Mouse (Mus musculus) mature B cell (primary cell): ENCODE measurements around the gene Lrrc72.
"Not testable (repeated sequence)": the region's sequence is repeated elsewhere in the genome, so short reads cannot be mapped to it uniquely, and the experiment has no call there.

Experiments
- in situ Hi-C: fragments of 300-500 bp; cut with MboI; formaldehyde crosslinking; loops from 2 replicates; pipeline ENCODE4 v1.14.3; 2019

Lrrc72 gene

DNA sequence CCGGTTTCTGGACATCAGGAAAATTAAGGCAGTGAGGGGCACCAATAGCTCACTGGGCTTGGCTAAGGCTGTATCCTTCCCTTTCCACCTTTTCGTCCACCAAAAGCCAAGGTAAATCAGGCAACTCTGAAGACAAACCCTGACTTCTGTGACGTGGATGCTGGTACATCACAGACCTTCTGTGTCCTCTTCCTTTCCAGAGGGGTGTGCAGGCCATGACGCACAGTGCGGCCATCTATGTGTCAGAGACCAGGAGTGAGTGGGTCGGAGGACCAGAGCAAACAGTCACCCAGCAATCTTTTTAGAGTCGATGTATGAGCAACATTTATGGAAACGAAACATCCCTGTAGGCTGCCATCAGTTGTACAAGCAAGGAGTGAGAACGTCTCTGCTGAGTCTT lies at the start of gene Lrrc72:
Gene Lrrc72 (minus strand): TSS at position 101 of the 400 bp plus-strand sequence.
- in situ Hi-C loops, result no loop called here

DNA sequence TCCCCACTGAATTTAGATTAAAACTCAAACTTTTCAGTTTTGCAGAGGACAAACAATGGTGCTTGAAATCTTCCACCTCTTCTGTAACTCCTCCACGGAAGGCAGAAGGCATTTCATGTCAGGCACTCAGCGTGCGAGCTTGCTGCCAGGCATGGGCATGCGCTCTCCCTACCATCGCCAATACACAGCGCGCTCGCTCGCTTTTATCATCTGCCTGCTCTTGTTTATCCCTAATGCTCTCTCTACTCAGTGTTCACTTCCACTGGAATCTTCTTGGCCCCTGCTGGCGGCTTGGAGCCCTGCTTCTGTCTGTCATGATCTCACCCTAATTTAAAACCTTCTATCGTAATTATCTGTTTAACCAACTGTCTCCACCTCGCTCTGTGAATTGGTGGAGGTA lies 49.1 kb upstream of the Lrrc72 start:
- in situ Hi-C loops, result no loop called here

DNA sequence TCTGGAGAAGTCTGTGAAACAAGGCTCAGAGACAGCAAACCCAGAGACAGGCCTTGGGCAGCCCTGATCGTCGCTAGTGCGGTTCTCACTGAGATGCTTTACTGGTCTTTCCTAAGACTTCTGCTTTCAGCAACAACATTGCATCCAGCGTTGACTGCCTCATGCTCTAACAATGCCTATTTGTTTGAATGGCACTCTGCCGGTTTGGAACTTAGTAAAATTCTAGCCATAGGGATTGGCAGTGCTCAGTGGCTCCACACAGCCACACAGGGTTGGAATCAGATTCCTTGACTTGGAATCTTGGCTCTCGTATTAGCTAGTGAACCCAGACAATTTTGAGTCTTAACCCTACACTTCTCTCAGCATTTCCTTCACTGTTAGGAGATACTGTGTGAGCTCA lies 38.1 kb upstream of the Lrrc72 start:
- in situ Hi-C loops, result no loop called here

DNA sequence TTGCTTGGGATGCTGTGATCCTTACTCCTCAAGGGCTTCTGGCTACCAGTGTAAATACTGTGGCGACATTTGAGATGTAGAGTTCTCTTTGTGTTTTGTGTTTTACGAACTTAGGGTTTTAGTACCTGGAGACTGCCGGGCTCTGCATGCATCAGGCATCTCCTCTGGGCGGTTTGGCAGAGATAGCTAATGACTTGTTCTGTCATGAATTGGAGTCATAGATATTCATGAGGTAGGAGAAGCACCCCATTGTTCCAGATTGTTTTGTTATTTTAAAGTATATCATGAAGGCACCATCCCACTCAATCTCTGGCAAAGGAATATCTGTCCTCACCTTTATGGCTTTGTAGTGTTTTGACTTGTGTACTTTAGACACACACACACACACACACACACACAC lies 37.3 kb upstream of the Lrrc72 start:
- in situ Hi-C loops, result no loop called here

DNA sequence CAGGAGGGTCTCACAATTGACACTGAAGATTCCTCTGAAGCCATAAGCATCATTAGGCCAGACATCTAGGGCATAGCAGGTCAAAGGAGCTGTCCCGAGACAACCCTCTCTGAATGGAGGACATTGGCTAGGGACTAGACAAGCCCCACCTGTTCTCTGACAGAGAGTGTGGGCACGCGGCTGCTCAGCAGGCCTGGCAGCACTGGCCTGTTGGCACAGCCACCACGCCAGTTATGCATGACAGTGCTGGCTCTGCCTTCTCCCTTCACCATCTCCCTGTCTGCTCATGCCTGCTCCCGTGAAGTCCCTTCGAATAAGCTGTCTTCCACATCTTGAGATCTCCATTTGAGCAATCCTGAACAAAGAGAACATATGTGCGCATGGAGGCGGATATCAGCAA lies 36.4 kb upstream of the Lrrc72 start:
- in situ Hi-C loops, result no loop called here

DNA sequence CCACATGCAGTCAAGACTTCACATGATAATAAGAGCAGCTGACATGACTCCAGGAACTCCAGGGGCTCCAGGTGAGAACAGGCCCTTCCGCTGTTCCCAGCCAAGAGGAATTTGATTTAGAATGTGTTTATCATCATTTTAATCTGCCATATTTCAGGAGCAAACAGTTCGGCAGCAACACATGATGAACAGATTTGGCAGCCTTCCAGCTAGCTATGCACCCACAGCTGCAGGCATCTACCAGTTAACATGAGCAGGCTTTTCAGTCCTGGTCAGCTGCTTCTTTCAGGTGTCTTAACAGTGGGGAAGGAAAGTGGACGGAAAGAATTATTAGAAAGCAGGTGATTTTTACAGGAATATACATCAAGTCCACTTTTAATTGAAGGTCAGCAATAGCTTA lies 21.6 kb upstream of the Lrrc72 start:
- in situ Hi-C loops, result no loop called here

DNA sequence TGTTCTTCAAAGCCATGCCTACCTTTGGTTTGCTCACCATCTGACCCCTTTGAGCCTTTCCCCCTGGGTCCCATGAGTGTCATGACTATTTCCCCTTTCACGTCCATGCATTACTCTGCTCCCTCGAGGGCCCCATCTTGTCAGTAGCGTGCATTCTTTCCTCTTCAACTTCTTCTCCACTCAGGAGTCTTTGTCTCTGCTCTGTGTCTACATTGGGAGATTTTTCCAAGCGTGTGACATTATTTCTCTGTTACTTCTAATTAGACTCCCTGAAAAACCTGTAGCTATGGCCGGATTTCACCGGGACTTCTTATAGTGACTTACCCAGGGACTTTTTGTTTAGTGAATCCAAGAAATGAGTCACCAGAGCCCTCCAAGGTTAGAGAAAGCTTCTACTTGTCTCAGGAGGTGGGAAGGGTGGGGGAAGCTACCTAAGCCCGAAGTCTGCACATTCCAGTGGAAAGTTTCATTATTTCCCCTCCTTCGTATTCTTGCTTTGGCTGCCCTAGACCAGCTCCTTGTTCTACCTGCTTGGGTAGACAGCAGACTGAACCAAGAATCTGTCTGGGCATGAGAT lies 14.6 kb upstream of the Lrrc72 start:
- in situ Hi-C loops, result no loop called here

DNA sequence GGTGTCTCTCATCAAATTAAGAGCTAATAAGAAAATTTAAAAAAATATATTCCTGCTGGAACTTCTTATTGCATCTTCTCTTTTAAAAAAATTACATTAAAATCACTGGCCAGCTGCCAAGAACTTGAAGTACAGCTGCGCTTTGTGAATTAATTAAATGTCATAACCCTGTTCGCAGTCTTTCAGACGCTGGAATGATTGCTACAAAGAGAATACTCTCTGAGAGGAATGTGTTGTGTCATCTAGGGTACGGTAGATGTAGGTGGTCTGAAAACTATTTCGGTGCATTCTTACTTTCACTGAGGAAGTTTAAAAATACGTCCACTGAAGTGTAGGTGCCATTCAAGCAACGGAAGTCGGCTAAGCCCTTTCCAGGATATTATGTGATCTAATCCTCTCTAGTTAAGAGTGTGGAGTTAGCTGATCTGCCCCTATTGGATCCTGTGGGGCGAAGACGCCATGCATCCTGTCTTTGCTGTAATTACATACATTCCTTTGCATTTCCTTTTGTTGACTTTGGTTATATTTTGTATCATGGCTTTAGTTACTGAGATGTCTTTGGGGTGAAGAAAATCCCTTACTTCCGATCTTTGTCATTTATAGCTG lies 9.0 kb upstream of the Lrrc72 start:
- in situ Hi-C loops, result no loop called here

DNA sequence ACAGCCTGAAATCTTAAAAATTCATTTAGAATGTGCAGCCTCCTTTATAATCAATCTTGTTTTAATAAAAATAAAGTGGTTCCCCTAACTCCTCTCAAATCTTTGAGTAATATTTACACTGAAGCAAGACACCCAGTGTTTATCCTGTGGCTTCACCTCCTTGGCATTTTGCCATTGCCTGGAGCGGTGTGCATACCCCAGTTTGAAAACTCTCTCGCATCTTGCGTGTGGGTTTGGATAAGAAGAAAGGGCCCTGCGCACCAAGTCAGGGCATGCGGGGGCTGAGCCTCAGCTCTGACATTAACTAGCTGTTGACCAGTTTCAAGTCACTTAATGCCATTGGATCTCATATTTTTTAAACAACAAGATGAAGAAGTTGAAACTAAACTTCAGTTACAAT lies 2.2 kb upstream of the Lrrc72 start:
- in situ Hi-C loops, result no loop called here

DNA sequence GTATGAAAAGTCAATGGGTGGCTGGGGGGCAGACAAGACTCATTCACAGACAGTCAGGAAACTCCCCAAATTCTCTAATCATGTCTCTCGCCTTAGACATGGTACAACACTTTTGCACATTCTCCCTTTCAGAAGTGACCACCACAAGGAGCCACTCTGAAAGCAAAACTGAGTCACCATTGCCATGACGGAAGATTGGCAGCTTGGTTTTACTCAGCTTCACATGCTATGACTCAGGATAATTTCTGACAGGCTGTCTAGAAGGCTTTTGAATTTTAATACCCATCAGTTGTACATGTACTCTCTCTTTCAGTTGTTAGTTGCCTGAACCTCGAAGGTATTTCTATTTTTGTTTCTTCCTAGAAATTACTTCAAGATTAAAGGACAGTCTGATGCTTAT lies 12.0 kb downstream of the Lrrc72 start:
- in situ Hi-C loops, result no loop called here

DNA sequence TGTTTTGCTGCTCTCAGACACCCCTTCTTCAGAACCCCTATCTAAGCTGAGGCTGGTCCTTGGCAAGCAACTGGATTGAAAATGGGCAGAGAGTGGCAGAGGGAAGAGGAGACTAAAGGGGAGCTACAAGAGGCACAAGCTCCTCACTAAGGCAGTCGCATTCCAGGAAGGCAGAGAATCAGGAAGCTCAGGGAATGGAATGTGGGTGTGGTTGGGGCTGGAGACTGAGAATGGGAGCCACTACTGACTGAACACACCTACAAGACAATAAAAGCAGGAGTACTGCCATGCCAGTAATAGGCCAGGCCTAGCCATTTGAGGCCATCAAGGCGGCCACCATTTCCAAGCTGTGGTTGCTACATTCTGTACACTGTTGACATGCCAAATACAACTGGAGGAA lies 21.8 kb downstream of the Lrrc72 start:
- in situ Hi-C loops, result no loop called here

DNA sequence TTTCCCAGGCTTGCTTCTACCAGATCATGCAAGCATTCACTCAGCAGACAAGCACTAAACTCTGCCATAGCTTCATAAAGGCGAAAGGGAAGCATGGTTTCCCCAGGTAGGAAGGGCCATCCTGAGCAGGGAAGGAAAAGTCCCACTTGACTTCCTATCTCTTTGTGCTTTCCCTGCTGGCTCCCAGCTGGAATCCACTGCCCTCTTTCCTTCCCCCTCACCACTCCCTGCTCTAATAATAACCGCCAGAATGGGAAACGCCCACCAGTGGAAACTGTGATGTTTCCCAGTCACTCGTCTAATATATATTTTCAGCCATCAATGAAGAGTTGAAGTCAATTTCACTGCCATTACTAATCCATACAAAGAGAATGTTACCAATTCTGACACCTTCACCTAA lies 28.8 kb downstream of the Lrrc72 start:
- in situ Hi-C loops, result no loop called here

DNA sequence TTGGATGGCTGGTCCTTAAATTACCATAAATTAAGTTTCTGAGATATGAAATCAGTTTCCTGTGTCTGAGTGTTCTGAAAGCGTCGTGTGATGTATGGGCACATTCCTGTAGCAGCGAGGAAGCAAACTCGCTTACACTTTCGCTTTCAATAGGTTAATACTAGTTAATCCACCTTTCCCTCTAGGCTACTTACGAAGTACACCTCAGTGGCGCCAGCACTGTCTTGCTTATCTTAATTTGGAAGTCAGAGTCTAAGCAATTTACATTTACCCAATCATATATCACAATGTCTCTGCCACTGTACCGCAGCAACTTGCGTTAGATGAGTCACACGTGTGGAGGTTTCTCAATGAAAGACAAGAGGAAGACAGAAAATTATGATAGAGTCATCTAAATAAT lies 36.3 kb downstream of the Lrrc72 start:
- in situ Hi-C loops, result loop anchor here (10.0 kb wide), 1 partner anchor 448 kb away; no protein-coding TSS in a partner anchor

DNA sequence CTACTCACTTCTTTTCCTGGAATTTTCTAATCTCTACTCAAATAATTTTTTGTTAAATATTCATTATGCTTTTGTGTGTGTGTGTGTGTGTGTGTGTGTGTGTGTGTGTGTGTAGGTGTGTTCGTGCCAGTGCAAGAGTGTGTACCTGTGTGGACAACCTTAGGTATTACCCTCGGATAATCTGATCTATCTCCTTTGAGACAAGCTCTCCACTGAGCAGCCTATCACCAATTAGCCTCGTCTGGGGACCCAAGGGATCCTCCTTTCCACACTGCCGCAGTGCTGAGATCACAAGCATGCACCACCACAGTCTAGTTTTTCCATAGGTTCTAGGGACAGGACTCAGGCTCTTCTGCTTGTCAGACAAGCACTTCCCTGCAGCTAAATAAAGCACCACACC lies 37.0 kb downstream of the Lrrc72 start:
- in situ Hi-C loops, result loop anchor here (10.0 kb wide), 1 partner anchor 449 kb away; no protein-coding TSS in a partner anchor

DNA sequence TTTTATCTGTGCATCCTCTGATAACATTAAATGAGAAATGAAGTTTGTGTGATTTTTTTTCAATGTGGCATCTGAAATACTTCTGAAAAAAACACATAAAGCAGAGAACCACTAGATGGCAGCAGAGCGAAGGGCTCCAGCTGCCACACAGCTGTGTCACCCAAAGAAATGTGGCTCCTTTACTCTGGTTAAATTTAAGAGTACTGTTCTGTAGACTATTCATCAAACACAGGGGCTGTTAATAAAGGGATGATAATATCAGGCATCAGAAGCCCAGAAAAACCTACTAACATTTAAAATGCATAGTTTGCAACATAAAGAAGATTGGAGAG lies 38.1 kb downstream of the Lrrc72 start:
- in situ Hi-C loops, result loop anchor here (10.0 kb wide), 1 partner anchor 450 kb away; no protein-coding TSS in a partner anchor

DNA sequence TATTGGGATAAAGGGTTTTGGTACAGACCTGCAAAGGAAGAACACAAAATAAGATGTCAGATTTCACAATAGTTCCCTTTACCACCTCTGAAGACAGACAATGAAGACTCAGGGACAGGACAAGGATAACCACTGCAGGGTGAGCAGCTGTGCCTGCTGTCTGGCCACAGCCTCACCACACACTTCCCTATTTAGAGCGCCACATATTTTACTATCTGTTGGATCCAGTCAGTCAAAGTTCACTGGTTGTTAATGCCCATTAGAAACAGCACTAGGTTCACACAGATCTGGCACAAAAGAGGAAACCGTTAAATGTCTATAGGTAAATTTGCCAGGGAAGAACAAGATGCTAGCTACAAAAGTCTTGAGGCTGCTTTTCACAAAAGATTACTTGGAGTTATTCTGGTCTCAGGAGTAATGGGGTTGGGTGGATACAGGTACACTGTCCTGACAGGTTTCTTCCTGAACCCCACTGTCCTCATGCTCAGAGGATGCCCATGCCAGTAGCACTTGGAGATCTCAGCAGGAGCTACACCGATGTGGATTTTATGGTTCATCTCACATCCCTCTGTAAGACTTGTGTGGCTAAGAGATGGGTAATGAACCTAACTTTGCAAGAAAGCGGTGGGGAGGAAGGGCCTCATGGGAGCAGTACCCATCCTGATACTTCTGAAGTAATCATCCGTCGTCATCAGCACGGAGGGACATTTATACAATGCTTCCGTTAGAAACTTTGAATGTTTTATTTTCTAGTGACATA lies 38.6 kb downstream of the Lrrc72 start:
- in situ Hi-C loops, result loop anchor here (10.0 kb wide), 1 partner anchor 450 kb away; no protein-coding TSS in a partner anchor

DNA sequence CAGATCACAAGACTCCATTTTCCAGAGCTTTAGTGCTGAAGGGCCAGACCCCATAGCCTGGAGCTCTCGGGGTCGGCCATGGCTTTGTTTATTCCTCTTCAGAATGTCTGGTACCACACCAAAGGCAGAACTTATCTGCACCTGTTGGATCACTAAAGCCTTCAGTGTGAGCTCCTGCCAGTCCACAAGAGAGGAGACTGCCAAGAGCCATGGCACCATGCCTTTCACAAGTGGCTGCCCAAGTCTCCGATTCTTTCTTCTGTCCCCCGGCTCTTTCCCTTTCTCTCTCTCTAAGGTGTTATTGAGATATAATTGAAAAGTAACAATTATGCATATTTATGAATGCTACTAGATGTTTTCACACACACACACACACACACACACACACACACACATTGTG lies 43.1 kb downstream of the Lrrc72 start:
- in situ Hi-C loops, result loop anchor here (10.0 kb wide), 1 partner anchor 455 kb away; no protein-coding TSS in a partner anchor

DNA sequence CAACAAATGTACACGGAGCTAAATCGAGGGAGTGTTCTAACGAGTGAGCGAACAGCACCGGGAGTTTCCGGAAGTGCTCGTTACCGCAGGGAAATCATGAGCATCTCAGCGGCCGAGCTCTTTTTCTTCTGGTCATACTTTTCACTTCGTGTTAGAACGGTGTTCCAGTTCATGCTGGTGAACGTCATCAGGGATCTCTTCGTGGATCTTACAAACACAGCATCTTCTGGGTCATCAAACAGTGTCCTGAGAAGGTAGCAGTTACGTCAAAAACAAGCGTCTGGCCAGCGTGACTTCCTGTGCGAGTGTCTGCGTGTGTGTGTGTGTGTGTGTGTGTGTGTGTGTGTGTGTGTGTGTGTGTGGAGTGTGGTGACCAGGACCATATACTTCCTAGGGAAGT lies 44.7 kb downstream of the Lrrc72 start:
- in situ Hi-C loops, result no loop called here

DNA sequence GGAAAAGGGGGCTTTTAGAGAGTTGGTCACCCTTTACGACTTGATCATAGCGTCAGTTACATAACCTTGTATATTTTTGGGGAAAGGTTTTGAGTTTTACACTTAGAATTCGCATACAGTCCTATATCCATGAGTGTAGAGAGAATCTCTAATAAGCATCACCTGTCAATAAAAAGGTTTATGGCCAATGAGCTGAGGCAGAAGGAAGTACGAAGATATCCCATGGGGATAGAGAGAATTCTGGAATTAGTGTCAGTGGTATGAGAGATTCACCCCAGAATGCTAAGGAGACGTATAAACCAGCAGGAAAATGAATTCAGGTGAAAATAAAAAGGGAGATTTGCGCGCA lies 45.4 kb downstream of the Lrrc72 start:
- in situ Hi-C loops, result no loop called here

DNA sequence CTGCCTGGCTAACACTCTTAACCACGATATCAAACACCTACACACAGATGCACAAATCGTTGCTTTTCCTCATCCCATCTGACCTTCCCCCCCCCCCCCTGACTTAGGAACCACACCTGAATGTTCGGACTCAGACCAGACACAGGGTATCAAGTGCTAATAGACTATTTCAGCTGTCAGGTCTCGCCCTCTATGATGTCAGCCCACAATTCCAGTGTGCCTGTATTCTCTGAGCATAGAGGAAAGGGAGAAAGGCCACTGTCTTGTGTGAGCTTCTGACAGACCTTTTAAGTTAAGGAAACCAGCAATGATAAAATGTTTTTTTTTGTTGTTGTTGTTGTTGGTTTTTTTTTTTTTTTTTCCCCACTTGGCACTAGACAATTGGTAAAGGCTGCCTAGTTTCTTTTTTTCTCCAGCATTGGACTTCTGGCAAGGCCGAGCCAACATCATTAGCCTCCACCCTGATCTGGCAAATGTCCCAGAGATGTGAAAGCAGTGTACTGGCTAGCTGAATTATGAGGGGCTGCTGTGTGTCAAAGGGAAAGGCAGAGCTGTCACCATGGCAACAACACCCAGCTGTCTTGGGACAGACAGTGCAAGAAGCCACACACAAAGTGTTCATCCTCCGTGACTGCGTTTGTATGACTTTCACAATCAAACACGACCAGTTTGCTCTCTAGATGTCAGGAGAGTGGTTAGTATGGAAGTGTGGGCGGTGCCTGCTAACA lies 46.0 kb downstream of the Lrrc72 start:
- in situ Hi-C loops, result no loop called here

DNA sequence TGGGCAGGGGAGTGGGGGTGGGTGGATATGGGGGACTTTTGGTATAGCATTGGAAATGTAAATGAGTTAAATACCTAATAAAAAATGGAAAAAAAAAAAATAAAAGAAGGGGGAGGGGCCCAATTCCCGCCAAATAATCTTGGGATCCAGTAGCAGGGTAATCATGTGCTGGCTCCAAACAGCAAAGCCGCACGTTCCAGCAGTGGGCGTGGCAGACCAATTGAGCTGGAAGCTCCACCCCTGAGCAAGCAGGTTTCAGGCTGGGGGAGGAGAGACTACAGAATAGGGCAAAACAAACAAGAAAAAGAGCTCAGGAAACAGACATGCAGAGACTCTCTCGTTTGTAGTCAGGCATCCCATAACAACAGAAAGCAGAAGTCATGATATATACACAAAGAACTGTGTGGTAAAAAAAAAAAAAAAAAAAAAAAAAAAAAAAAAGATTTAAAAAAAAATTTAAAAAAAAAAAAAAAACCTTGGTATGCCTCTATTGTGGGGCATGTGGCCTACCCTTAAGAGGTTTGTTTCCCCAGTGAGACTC lies 47.5 kb downstream of the Lrrc72 start:
- in situ Hi-C loops, result not testable (repeated sequence)

DNA sequence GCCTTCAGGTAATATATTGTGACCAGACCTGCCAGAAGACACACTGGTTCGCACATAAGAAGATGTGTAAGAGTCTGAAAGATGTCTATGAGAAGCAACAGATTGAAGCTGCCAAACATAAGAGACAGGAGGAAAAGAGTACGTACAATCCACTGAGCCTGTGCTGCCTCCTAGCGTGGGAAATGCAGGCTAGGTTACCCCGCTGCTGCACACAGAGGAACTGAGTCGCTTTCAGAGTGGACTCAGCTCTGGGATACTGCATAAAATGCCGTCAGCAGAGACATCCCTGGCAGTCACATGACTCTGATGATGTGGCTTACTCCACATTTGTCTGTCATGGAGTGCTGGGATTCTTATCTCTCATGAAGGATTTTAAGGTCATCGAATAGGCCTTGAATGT lies 58.2 kb downstream of the Lrrc72 start:
- in situ Hi-C loops, result no loop called here
